Mouse (Mus musculus) gastrocnemius, postnatal 36 days (tissue): ENCODE results near the gene Nrxn1. TPM values are rescaled to one million over a fixed set of nuclear protein-coding genes. Genes with fewer than 3 reads are reported as not detected.
A peak's percentile ranks its signal among the peaks of the same experiment; 100 is the strongest.

Experiments
- DNase-seq, 2 experiments: peaks; one replicate each; pipeline ENCODE4 v3.0.0; 2022
- intact Hi-C: fragments of 180-260 bp; cut with DNase I; formaldehyde crosslinking; loops from one replicate; pipeline ENCODE4 v1.15.1; 2025
- total RNA-seq, 2 experiments: library from RNA; stranded (reverse); gene quantifications; 2 replicates each; pipeline ENCODE4 v1.2.3; 2021

The Nrxn1 gene
- total RNA-seq, 2 experiments from 2014 or later: 0.38 to 0.49 TPM

DNA sequence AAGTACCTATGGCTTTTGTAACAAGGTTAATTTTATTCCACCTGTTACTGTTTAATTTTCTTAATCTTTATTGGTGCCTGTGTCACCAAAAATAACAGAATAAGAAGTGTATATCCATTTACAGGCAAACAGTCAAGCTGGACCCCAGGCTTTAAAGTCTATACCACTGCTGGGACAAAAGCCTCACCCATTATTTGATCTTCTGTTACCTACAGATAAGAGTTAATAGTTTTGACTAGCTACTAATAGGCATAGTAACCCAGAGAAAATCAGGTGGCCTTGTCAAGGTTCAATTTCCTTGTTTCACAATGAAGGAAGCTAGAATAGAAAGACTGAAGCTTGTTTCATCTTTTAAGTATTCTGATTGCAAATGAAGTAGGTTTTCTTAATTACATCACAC is 888.9 kb downstream of the Nrxn1 start:
- intact Hi-C loops: no loop called here
- no peak for DNase-seq

DNA sequence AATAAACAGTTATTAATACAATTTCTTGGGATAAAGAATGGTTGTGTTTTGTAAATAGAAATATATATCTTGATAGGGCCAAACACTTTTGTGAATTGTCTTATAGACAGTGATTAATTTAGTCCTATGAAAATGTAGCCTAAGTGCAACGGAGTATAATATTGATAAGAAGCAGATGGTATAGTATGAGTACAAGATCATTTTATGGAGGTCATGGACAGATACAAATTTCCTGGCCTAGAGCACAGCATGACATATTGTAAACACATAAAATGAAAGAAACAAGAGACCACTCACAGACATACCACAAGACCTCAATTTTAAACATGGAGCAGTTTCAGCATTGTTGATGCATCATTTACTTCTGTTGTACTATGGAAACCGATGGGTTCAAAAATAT is 890.1 kb downstream of the Nrxn1 start:
- intact Hi-C loops: no loop called here
- no peak for DNase-seq

DNA sequence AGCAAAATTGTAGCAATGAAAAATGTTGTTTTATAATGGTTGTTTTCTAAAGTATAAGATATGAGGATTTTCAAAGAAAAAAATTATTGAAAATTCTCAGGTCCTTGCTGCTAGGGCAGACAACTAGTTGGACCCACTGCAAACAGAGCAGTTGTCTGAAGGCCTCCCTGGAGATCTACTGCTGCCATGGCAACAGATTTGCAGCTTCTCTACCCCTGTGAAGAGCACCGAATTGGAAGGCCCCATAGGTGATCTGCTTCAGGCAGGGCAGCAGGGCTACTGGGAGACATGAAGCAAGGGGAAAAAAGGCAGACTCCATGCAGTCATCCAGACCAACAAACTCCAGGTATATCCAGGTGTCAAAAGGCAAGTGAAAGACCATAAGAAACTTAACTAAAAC is 896.1 kb downstream of the Nrxn1 start:
- intact Hi-C loops: no loop called here
- no peak for DNase-seq

DNA sequence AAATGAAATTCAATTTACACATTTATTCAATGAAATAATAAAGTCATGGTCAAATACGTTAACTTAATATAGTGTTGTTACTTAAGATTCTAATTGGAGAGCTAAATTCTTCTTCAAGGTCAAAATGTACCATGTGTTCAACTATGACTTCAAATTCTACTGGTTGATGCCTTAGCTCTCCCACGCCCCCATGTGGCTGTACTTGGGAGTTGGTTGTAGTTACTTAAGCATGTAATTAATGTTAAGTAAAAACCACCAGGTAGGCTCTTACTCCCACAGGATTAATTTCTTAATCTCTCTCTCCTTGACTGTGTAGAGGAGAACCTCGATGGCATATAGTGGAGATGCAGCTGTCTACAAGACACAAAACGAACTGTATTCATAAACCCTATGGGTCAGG is 951.3 kb downstream of the Nrxn1 start:
- intact Hi-C loops: no loop called here
- DNase-seq: no peak

DNA sequence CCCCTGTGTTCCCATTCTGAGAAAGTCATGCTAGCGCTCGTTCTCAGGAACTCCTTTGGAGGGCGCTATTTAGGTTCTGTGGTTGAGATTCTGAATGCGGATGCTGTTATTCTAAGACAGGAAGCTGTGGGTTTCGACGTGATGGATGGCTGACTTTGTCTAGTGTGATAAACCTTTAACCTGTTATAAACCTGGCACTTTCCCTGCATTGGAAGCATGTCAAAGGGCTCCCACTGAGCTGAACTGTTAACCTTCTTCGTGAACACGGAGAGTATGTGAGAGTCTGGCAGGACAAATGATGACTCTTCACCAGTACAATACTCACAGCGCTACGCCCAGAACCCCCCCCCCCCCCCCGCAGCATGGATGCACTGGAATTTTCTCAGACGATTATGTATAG is 962.0 kb downstream of the Nrxn1 start:
- DNase-seq: no peak
- intact Hi-C loops: no loop called here

DNA sequence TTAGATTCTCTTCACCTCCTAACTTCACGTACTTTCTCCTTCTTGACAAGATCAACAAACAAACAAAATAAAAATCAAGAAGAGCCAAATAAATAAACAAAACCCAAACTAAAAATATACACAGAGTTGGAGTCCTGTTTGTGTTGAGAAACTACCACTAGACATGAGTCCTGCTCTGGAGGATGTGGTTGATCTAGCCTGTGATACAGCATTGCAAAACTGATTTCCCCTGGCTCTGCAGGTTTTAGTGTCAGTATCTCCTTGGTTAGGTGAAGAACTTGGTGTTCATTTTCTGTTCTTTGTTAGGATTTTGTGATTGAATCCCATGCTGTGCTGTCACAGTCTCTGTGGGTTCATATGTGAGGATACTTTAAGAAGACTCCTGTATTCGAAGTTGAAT is 963.7 kb downstream of the Nrxn1 start:
- intact Hi-C loops: no loop called here

DNA sequence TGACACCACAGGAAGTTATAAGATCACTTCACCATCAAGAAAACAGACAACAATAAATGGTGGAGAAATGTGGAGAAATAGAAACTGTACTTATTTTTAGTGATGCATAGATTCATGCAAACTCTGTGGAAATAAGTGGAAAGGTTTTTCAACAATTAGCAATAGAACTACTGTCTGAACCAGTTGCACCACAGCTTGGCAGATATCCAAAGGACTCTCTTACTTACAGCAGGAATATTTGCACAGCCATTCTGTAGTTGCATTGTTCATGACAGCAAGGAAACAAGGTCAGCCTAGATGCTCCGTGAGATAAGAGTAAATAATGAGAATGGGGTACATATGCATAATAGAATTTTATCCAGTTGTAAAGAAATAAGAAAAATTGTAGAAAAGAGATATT is 965.3 kb downstream of the Nrxn1 start:
- DNase-seq: no peak
- intact Hi-C loops: no loop called here

More for the DNA sequence above, 963.7 kb downstream of the Nrxn1 start:
- no peak for DNase-seq

DNA sequence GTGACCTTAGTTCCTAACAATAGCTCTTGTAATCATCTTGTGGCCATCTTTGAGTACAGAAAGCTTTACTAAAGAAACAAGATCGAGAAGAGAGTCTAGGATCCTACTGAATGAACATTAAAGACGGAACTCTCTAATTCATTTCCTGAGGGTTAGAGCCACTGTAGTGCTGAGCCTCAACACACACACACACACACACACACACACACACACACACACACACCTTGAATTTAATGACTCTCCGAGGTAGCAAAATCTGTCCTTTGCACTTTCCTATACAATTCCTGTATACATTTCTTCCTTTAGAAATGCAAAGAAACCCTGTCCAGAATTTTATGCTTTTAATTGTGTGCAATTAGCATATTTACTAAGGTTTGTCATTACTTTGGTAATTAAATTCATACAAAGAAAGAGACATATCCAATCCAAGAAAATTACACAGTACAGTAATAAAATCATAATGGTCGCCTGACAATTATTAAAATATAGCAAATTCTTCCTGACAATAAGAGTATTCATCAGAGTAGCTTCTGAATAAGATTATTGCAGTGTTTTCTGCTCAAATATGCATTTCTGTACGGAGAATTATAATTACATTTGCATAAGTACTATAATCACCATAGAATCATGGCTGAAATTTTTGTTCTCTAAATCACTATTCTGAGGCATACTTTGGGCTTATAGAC is 969.9 kb downstream of the Nrxn1 start:
- no peak for DNase-seq
- intact Hi-C loops: no loop called here

DNA sequence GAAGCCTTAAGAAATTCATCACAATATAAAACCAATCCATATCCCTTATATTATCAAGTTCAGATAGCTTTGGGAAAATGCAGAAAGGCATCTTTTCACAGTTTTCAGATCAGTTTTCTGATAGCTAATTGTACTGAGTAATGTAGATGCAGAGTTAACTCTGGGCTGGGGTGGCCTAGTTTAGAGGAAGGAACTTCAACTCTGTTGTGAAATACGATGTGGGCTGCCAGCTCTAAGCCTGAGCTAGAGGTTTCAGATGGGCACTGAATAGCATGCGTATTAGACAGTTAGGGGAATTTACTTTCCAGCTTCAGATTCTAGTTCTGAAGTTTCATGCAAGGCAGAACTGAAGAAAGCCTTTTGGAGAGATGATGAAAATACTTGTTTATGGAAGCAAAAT is 976.6 kb downstream of the Nrxn1 start:
- intact Hi-C loops: no loop called here
- DNase-seq: no peak

DNA sequence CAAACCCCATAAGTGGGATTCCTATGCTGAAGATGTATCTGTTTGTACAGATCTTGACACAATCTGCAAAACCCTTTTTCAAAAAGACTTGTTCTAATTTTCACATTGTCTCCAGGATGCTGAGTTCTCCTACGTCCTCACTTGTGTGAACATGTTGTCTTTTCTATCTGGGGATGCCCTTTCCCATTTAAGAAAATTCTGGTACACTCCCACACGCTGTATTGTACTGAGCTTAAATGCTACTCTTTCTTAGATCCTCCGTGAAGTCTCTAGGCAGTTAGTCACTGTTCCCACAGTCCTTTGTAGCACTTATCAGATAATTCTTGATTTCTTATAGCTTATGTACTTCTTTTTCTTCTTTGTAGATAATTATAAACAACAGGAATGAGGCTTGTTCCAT is 997.9 kb downstream of the Nrxn1 start:
- intact Hi-C loops: no loop called here
- DNase-seq: no peak

DNA sequence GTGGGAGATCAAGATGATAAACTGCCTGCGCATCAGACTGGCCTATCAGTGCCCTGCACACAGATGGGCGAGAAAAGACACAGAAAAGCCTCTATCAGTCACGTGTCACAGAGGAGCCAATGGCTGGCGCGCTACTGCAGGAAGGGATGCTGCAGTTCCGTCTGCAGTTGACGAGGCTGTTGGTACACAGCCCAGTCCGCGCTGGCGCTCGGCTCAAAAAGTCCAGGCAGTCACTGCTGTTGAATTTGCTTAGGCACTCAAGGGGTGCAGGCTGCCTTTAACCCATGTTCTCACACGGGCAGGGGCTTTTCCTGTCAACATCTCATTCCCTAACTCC is 1004.6 kb downstream of the Nrxn1 start:
- intact Hi-C loops: no loop called here
- DNase-seq: peak; percentile 31 to 40

DNA sequence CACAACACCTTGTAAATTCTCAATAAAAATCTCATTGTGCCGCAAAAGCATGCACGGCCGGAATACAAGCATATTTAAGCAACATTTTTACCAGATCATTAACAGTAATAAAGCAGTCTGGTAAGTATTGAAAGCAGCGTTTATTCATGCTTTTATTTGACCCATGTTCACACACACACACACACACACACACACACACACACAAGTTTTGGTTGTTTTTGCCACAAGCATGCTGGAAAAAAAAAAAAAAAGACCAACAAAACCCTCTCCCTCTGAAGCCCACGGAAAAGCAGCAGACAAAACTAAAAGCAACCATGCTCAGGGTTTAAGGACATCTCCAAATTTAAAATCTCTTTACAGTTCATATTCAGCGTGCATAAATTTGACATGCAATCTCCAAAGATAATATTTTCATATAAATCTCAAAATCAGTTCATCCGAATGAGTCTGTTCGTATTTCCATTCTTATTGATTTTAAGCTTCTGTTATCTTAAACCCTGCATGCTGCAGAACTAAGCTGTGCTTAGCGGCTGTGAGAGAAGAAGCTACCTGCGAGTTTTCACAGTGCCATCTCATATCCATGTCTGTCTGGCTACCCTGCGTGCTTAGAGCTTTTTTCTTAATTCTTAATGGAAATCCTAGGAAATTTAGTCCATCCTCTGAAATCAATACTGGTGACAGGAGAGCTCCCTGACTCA is 1005.1 kb downstream of the Nrxn1 start:
- intact Hi-C loops: no loop called here
- no peak for DNase-seq

DNA sequence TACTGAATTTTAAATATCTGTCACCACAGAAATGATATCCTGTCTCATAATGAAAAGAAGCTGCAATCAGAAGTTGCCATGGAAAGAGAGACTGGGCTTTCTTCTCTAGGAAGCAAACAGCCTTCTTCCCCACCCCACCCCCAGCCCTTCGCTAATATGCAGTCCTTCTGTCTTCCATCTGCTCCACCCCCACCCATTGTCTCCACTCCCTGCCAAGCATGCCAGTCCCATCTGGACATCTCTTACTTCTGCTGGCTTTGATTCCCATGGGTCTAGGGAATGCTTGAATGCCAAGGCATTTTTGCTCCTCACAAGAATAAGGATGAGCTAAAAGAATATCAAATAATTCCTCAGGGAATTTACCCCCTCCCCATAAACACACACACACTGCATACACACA is 1006.0 kb downstream of the Nrxn1 start:
- intact Hi-C loops: no loop called here
- DNase-seq: no peak

DNA sequence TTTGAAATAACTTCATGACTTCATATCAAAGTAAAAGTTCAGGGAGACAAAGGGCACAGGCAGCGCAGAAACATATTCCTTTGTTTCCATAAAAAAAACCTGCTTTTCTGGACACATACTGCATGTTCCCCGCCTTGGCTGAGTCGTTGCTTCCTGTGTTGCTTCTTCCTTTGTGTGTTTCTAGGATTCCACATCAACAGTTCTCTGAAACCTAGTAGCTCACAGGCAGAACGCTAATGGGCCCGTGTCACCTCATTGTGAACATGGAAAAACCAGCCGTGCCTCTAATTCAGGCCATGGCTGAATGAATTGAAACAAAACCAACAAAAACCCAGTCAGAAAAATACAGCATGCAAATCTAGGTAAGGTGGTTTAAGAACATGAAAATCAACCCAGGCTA is 1013.9 kb downstream of the Nrxn1 start:
- intact Hi-C loops: no loop called here
- no peak for DNase-seq

DNA sequence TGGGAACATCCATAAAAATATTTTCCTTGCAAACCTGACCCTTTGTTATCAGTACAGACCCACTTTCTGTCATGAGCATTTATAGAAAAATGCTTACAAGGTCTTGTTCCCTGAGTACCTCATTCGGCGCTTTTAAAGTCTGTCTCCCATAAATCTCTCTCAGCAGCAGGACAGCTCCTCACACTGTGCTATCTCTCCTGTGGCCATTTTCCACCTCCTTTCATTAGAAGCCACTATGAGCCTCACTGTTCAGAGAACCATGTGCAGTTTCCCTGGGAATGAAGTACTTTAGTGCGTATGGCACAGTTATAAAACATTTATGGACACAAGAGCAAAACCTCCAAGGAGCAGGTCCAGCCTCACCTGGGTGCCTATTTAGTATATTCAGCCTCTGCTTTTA is 1014.4 kb downstream of the Nrxn1 start:
- intact Hi-C loops: no loop called here
- DNase-seq: no peak

DNA sequence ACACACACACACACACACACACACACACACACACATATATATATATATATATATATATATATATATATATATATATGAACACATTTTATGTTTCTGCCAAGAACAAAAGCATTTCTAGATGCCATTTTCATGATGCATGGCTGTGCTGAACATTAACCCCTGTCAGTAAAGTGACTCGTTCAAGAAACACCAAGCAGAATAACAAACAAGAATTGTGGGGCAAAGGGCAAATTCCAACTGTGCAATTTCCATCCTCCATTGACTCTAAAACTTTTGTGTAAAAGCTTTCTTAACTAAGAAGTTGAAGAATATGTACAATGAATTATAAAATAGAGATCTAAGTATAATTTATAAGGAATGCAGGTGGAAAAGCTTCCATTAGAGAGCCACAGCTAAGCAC is 1030.0 kb downstream of the Nrxn1 start:
- no peak for DNase-seq
- intact Hi-C loops: no loop called here

DNA sequence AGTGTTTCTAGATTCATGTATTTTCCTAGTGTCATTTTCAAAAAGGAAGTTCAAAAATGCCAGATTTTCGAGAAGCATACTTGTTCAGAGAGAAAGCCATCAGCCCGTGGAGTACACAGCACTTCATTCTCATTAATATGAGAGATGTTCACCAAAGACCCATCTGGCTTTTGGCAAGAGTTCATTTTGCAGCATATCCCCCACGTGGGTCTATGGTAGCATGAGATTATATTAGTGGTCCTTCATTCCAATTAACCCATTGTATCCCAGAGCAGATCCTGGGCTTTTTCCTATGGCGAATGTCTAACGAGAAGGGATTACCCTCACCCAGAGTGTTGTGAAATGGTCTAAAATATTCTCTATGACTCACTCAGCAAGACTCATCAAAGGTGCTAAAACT is 1032.0 kb downstream of the Nrxn1 start:
- no peak for DNase-seq
- intact Hi-C loops: no loop called here

DNA sequence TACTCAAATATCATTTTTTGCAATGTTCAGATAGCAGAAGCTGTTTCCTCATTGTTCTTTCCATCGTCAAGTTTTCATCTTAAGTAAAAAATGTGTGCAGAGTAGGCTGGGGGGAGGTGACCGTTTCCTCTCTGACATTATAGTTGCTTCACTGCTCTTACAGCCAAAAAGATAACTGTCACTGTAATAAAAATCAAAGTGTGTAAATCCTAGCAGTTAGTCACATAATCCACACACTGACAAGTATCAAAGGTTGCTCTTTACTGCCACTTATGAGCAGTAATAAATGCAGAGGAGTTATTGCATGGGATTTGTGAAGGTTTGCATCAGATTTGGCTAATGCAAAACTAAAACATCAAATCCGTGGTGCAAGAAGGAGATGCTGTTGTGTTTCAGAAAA is 1032.7 kb downstream of the Nrxn1 start:
- intact Hi-C loops: no loop called here
- no peak for DNase-seq

DNA sequence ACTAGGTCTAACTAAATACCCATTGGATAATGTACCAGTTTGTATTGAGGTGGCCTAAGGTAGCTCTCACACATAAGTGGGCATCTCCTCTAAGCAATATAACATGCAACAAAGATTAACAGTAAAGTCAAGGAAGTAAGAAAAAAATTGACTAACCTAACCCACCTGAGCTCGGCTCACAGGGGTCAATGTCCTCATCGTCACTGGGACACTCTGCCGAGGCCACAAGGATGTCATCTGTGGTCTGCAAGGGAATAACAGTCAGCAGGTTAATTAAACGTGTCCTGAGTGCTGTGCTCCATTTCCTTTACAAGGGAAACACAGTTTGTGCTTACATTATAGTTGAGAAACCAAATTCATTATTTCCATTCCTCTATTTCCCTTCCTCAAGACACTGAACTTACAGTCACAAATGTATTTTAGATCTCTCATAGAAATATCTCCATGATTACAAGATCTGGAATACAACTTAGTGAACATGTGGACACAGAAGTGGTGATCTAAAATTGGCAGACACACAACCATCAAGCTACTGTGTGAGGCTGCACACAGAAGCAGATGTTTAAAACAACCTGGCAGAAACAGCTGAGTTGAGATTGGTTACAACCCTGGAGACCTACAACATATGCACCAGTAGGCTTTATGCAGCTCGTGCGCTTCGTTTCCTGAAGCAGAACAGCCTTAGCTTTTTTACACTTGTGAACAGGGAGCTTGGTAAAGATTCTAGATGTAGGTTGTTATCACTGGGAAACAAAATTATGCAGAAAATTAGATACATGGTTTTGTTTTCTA is 1033.4 kb downstream of the Nrxn1 start:
- no peak for DNase-seq
- intact Hi-C loops: no loop called here

DNA sequence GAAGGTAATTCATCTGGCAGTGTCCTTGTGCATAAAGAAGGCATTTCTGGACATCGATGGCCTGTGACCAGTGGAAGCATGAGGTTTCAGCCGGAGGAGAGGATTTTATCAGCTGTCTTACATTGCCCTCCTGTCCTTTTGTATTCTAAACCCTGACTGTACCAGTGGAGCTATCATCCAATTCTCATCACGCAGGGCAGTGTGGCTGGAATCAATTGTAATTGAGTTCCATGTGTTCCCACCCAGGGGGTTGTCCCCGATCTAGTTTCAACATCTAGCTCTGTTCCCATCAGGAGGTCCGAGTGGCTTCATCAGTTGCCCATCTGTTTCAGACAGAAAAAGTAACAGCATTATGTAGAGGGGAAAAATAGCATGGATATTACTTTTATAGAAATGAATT is 1038.6 kb downstream of the Nrxn1 start:
- DNase-seq: no peak
- intact Hi-C loops: no loop called here

DNA sequence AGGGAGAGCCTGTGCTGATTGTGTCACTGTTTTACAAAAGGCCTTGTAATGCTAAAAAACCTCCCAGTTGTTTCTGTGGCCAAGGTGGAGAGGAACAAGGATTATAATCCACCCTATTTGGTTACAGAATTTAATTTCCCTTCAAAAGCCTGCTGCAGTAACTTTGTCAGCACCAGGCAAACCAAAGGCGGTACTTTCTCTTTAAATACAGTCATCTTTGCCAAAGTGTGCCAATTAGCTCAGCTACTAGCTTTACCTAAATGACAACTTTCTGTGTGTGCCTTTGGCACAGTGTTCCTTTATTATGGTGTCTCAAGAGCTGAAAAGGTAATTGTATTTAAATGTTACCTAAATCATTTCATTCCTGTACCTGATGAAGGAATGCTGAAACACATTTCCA is 1053.6 kb downstream of the Nrxn1 start:
- DNase-seq: no peak
- intact Hi-C loops: no loop called here

DNA sequence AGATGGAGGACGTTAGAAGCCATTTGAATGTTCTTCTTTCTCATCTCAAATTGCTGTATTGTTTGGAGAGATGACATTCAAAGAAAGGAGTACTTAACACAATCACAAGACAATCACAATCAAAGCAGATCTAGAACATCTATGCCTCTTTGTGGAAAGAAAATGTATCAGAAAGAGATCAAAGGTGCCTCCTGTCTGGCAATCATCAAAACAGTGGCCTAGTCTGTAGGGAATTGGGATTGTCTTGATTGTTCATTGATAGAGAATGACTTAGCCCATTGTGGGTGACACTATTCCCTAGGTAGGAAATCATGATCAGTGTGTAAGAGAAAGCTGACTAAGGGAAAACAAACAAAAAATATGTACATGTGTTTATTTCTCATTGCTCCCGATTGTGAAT is 1060.5 kb downstream of the Nrxn1 start:
- intact Hi-C loops: no loop called here
- no peak for DNase-seq
